Mouse (Mus musculus) spleen, postnatal 36 days (tissue): Measurements from ENCODE around the gene Kpna7.
A peak's percentile ranks its signal among the peaks of the same experiment; 100 is the strongest.
"Not testable (repeated sequence)": the region's sequence is repeated elsewhere in the genome, so short reads cannot be mapped to it uniquely, and the experiment has no call there.

ENCODE experiments used
- DNase-seq, 2 experiments: peaks; one replicate each; pipeline ENCODE4 v3.0.0; 2022; ENCODE audit warnings: low spot score in 2 of 2, mixed read lengths in 1 of 2

Gene Kpna7

GRCm38 (mm10) chr5:145083632-145084451 lies at the start of gene Kpna7, which contains the start of gene Arpc1a:
Gene Kpna7, minus strand, starts transcription at chr5:145084030.
Gene Arpc1a, plus strand, starts transcription at chr5:145083830.
- DNase-seq, result peak; percentile 93 to 94

- DNase-seq, result not testable (repeated sequence)
Measured at GRCm38 (mm10) chr5:145133275-145133674, 49.4 kb upstream of the Kpna7 start.

GRCm38 (mm10) chr5:145130995-145131394 lies 47.2 kb upstream of the Kpna7 start:
- no peak for DNase-seq

GRCm38 (mm10) chr5:145130191-145130590 lies 46.4 kb upstream of the Kpna7 start:
- DNase-seq, result no peak

- not testable (repeated sequence) for DNase-seq
Measured at GRCm38 (mm10) chr5:145129773-145130172, 45.9 kb upstream of the Kpna7 start.

- DNase-seq, result no peak
Measured at GRCm38 (mm10) chr5:145129124-145129523, 45.3 kb upstream of the Kpna7 start.

GRCm38 (mm10) chr5:145126580-145126979 lies 42.8 kb upstream of the Kpna7 start:
- no peak for DNase-seq

- no peak for DNase-seq
Measured at GRCm38 (mm10) chr5:145123396-145123795, 39.6 kb upstream of the Kpna7 start.

- DNase-seq, result no peak
Measured at GRCm38 (mm10) chr5:145120921-145121320, 37.1 kb upstream of the Kpna7 start.

- DNase-seq, result no peak
Measured at GRCm38 (mm10) chr5:145119385-145119784, 35.6 kb upstream of the Kpna7 start.

- DNase-seq, result no peak
Measured at GRCm38 (mm10) chr5:145118461-145118860, 34.6 kb upstream of the Kpna7 start.

GRCm38 (mm10) chr5:145118005-145118404 lies 34.2 kb upstream of the Kpna7 start:
- no peak for DNase-seq

- peak; percentile 30 to 51 for DNase-seq
Measured at GRCm38 (mm10) chr5:145116916-145117315, 33.1 kb upstream of the Kpna7 start.

- DNase-seq, result peak; percentile 63 to 71
Measured at GRCm38 (mm10) chr5:145116316-145116715, 32.5 kb upstream of the Kpna7 start.

- DNase-seq, result no peak
Measured at GRCm38 (mm10) chr5:145115736-145116135, 31.9 kb upstream of the Kpna7 start.

GRCm38 (mm10) chr5:145114606-145115473 lies 31.0 kb upstream of the Kpna7 start:
- DNase-seq, result peak; percentile 78 to 81

- peak; percentile 76 to 79 for DNase-seq
Measured at GRCm38 (mm10) chr5:145114071-145114605, 30.3 kb upstream of the Kpna7 start, which contains the start of gene Arpc1b. Gene Arpc1b, plus strand, starts transcription at chr5:145114215.

- no peak for DNase-seq
Measured at GRCm38 (mm10) chr5:145113416-145113815, 29.6 kb upstream of the Kpna7 start.

GRCm38 (mm10) chr5:145112566-145112965 lies 28.7 kb upstream of the Kpna7 start:
- no peak for DNase-seq

- DNase-seq, result no peak
Measured at GRCm38 (mm10) chr5:145110401-145110800, 26.6 kb upstream of the Kpna7 start.

- no peak for DNase-seq
Measured at GRCm38 (mm10) chr5:145105694-145106275, 22.0 kb upstream of the Kpna7 start.

- DNase-seq, result no peak
Measured at GRCm38 (mm10) chr5:145104328-145104727, 20.5 kb upstream of the Kpna7 start.
